Mouse (Mus musculus): Measurements from ENCODE around the gene Phf5a. TPM values are rescaled to one million over a fixed set of nuclear protein-coding genes. Genes with fewer than 3 reads are reported as not detected.
A peak's percentile ranks its signal among the peaks of the same experiment; 100 is the strongest.

Gene Phf5a
- polyA plus RNA-seq, 1 experiment from 2014 or later = 129 TPM

GRCm38 (mm10) chr15:81836124-81836821 lies 35.4 kb downstream of the Phf5a start:
- no peaks in the 10 kb centered on the region for H3K9me3 ChIP-seq (ENCODE audit: control insufficient read depth, low read length)
- no peak overlapping the region; the same call in 1 of the 2 replicates for H3K4me3 ChIP-seq (ENCODE audit: low read depth, low read length)

GRCm38 (mm10) chr15:81835007-81835880 lies 36.5 kb downstream of the Phf5a start:
- H3K4me2 ChIP-seq (ENCODE audit: low read depth, low read length) = no peak overlapping the region
- no peaks in the 10 kb centered on the region for H3K9me3 ChIP-seq (ENCODE audit: control insufficient read depth, low read length)
- H3K27ac ChIP-seq (ENCODE audit: low read depth, low read length) = no peak overlapping the region
- no peaks in the 10 kb centered on the region for H3K27me3 ChIP-seq (ENCODE audit: control insufficient read depth, insufficient read depth, low read length)
- WGBS = 60% methylated on average over 10 of the region's 10 CpGs
- H3K9ac ChIP-seq (replicated peaks; ENCODE audit: low read depth, low read length) = no peak overlapping the region
- H3K4me1 ChIP-seq (ENCODE audit: control insufficient read depth, insufficient read depth, low read length) = no peaks in the 10 kb centered on the region
- no peak overlapping the region for H3K4me3 ChIP-seq (ENCODE audit: low read depth, low read length)
- no peaks in the 10 kb centered on the region for H3K36me3 ChIP-seq (ENCODE audit: control insufficient read depth, insufficient read depth, low read length)
- ATAC-seq (ENCODE audit: low read depth) = no peak

More at GRCm38 (mm10) chr15:81836124-81836821, 35.4 kb downstream of the Phf5a start:
- Histone ChIP-seq H3K36me3 (ENCODE audit: control insufficient read depth, insufficient read depth, low read length) (no peaks in the 10 kb centered on the region), H3K9ac (replicated peaks; ENCODE audit: low read depth, low read length) (no peak overlapping the region), H3K27ac (ENCODE audit: low read depth, low read length) (no peak overlapping the region), H3K4me2 (ENCODE audit: low read depth, low read length) (peak overlapping the region; percentile 32; the same call in 1 of the 2 replicates), H3K27me3 (ENCODE audit: control insufficient read depth, insufficient read depth, low read length) (no peaks in the 10 kb centered on the region), H3K4me1 (ENCODE audit: control insufficient read depth, insufficient read depth, low read length) (no peaks in the 10 kb centered on the region)
- 4% methylated on average over 30 of the region's 33 CpGs for WGBS
- ATAC-seq (ENCODE audit: low read depth) = peak; percentile 50; the same call in 1 of the 2 replicates

- no peak overlapping the region for H3K9ac ChIP-seq (replicated peaks; ENCODE audit: low read depth, low read length)
- no peaks in the 10 kb centered on the region for H3K4me1 ChIP-seq (ENCODE audit: control insufficient read depth, insufficient read depth, low read length)
- no peaks in the 10 kb centered on the region for H3K9me3 ChIP-seq (ENCODE audit: control insufficient read depth, low read length)
- no peak overlapping the region for H3K27ac ChIP-seq (ENCODE audit: low read depth, low read length)
- H3K4me2 ChIP-seq (ENCODE audit: low read depth, low read length) = no peak overlapping the region
- H3K27me3 ChIP-seq (ENCODE audit: control insufficient read depth, insufficient read depth, low read length) = no peaks in the 10 kb centered on the region
- H3K4me3 ChIP-seq (ENCODE audit: low read depth, low read length) = no peak overlapping the region
- no peak for ATAC-seq (ENCODE audit: low read depth)
- WGBS = 66% methylated on average over 3 of the region's 3 CpGs
- no peaks in the 10 kb centered on the region for H3K36me3 ChIP-seq (ENCODE audit: control insufficient read depth, insufficient read depth, low read length)
Observed at GRCm38 (mm10) chr15:81834171-81834841, 37.4 kb downstream of the Phf5a start.

- no peak overlapping the region for H3K4me2 ChIP-seq (ENCODE audit: low read depth, low read length)
- WGBS = 76% methylated on average over 4 of the region's 4 CpGs
- H3K27me3 ChIP-seq (ENCODE audit: control insufficient read depth, insufficient read depth, low read length) = no peaks in the 10 kb centered on the region
- no peak overlapping the region for H3K9ac ChIP-seq (replicated peaks; ENCODE audit: low read depth, low read length)
- H3K4me3 ChIP-seq (ENCODE audit: low read depth, low read length) = no peak overlapping the region
- ATAC-seq (ENCODE audit: low read depth) = no peak
- no peaks in the 10 kb centered on the region for H3K9me3 ChIP-seq (ENCODE audit: control insufficient read depth, low read length)
- no peaks in the 10 kb centered on the region for H3K36me3 ChIP-seq (ENCODE audit: control insufficient read depth, insufficient read depth, low read length)
- no peaks in the 10 kb centered on the region for H3K4me1 ChIP-seq (ENCODE audit: control insufficient read depth, insufficient read depth, low read length)
- no peak overlapping the region for H3K27ac ChIP-seq (ENCODE audit: low read depth, low read length)
Observed at GRCm38 (mm10) chr15:81833481-81833880, 38.2 kb downstream of the Phf5a start.

- Histone ChIP-seq H3K36me3 (ENCODE audit: control insufficient read depth, insufficient read depth, low read length) (no peaks in the 10 kb centered on the region; the same call in 1 of the 2 replicates), H3K27ac (ENCODE audit: low read depth, low read length) (no peak overlapping the region), H3K9me3 (ENCODE audit: control insufficient read depth, low read length) (no peaks in the 10 kb centered on the region), H3K9ac (replicated peaks; ENCODE audit: low read depth, low read length) (no peak overlapping the region), H3K27me3 (ENCODE audit: control insufficient read depth, insufficient read depth, low read length) (no peaks in the 10 kb centered on the region), H3K4me1 (ENCODE audit: control insufficient read depth, insufficient read depth, low read length) (no peaks in the 10 kb centered on the region), H3K4me3 (ENCODE audit: low read depth, low read length) (no peak overlapping the region), H3K4me2 (ENCODE audit: low read depth, low read length) (no peak overlapping the region)
- ATAC-seq (ENCODE audit: low read depth) = no peak
- WGBS = 91% methylated on average over 3 of the region's 3 CpGs
Observed at GRCm38 (mm10) chr15:81832219-81832618, 39.5 kb downstream of the Phf5a start.

- Histone ChIP-seq H3K36me3 (ENCODE audit: control insufficient read depth, insufficient read depth, low read length) (no peaks in the 10 kb centered on the region; the same call in 1 of the 2 replicates), H3K27me3 (ENCODE audit: control insufficient read depth, insufficient read depth, low read length) (no peaks in the 10 kb centered on the region), H3K4me1 (ENCODE audit: control insufficient read depth, insufficient read depth, low read length) (no peaks in the 10 kb centered on the region), H3K4me2 (ENCODE audit: low read depth, low read length) (no peak overlapping the region), H3K27ac (ENCODE audit: low read depth, low read length) (no peak overlapping the region), H3K4me3 (ENCODE audit: low read depth, low read length) (no peak overlapping the region), H3K9me3 (ENCODE audit: control insufficient read depth, low read length) (no peaks in the 10 kb centered on the region), H3K9ac (replicated peaks; ENCODE audit: low read depth, low read length) (no peak overlapping the region)
- ATAC-seq (ENCODE audit: low read depth) = peak; percentile 89
- 12% methylated on average over 24 of the region's 24 CpGs for WGBS
Observed at GRCm38 (mm10) chr15:81831136-81831825, 40.4 kb downstream of the Phf5a start.

GRCm38 (mm10) chr15:81830530-81830929 lies 41.2 kb downstream of the Phf5a start:
- 91% methylated on average over 4 of the region's 4 CpGs for WGBS
- H3K27ac ChIP-seq (ENCODE audit: low read depth, low read length) = no peak overlapping the region
- no peak overlapping the region for H3K9ac ChIP-seq (replicated peaks; ENCODE audit: low read depth, low read length)
- no peaks in the 10 kb centered on the region for H3K27me3 ChIP-seq (ENCODE audit: control insufficient read depth, insufficient read depth, low read length)
- no peak overlapping the region for H3K4me2 ChIP-seq (ENCODE audit: low read depth, low read length)
- H3K4me3 ChIP-seq (ENCODE audit: low read depth, low read length) = no peak overlapping the region
- ATAC-seq (ENCODE audit: low read depth) = no peak
- peaks cover 4% of the 10 kb centered on the region for H3K36me3 ChIP-seq (ENCODE audit: control insufficient read depth, insufficient read depth, low read length)
- no peaks in the 10 kb centered on the region for H3K4me1 ChIP-seq (ENCODE audit: control insufficient read depth, insufficient read depth, low read length)
- H3K9me3 ChIP-seq (ENCODE audit: control insufficient read depth, low read length) = no peaks in the 10 kb centered on the region

- peaks cover 7% of the 10 kb centered on the region for H3K36me3 ChIP-seq (ENCODE audit: control insufficient read depth, insufficient read depth, low read length)
- H3K4me3 ChIP-seq (ENCODE audit: low read depth, low read length) = no peak overlapping the region
- no peak for ATAC-seq (ENCODE audit: low read depth)
- no peak overlapping the region for H3K27ac ChIP-seq (ENCODE audit: low read depth, low read length)
- no peak overlapping the region for H3K4me2 ChIP-seq (ENCODE audit: low read depth, low read length)
- 63% methylated on average over 2 of the region's 2 CpGs for whole genome bisulfite sequencing
- H3K4me1 ChIP-seq (ENCODE audit: control insufficient read depth, insufficient read depth, low read length) = no peaks in the 10 kb centered on the region
- H3K27me3 ChIP-seq (ENCODE audit: control insufficient read depth, insufficient read depth, low read length) = no peaks in the 10 kb centered on the region
- no peak overlapping the region for H3K9ac ChIP-seq (replicated peaks; ENCODE audit: low read depth, low read length)
- H3K9me3 ChIP-seq (ENCODE audit: control insufficient read depth, low read length) = no peaks in the 10 kb centered on the region
Observed at GRCm38 (mm10) chr15:81829208-81829580, 42.5 kb downstream of the Phf5a start.
